25 mouse cellular contexts compared by ENCODE assay signal in the genomic region with DNA sequence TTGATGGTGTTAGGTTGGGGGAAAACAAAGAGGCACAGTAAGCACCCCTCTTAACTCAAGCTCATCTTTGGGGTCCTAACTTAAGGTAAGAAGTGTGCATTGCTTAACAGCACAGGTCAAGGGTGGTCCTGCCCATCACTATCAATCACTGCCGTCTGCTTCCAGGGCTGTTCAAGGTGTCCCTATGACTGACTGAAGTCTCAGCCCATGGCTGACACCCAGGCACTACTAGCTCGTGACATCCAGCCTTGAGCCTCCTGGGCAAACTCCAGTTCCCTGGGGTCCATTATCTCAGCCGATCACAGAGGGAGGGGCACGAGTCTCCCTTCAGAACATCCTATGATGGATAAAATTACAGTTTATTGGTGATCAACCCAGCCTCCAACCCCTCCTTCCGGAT.
"Had no signal": no experiment of that assay in that cellular context is flagged by ENCODE, and none has a peak within 500 bp of the region (broad histone marks: within the 10 kb centered on the region; RNA-seq: fewer than 3 reads in every experiment).

No protein-coding gene starts in this region.

- H3K4me2 ChIP-seq: heart, embryonic 11.5 days; heart, embryonic 13.5 days; heart, embryonic 15.5 days; hindbrain, embryonic 13.5 days; hindbrain, embryonic 15.5 days; kidney, embryonic 15.5 days; limb, embryonic 12.5 days; liver, embryonic 11.5 days; liver, embryonic 13.5 days had no signal

- H3K4me1 ChIP-seq: heart, embryonic 13.5 days; heart, embryonic 15.5 days; hindbrain, embryonic 13.5 days; hindbrain, embryonic 15.5 days; kidney, embryonic 15.5 days; limb, embryonic 10.5 days; limb, embryonic 12.5 days; liver, embryonic 13.5 days had no signal

- H3K9me3 ChIP-seq: heart, embryonic 15.5 days; hindbrain, embryonic 15.5 days; kidney, embryonic 15.5 days; limb, embryonic 10.5 days; liver, embryonic 13.5 days had no signal

- H3K9ac ChIP-seq: heart, embryonic 13.5 days; heart, embryonic 15.5 days; hindbrain, embryonic 13.5 days; hindbrain, embryonic 15.5 days; kidney, embryonic 15.5 days; limb, embryonic 12.5 days; liver, embryonic 13.5 days had no signal

- H3K27me3 ChIP-seq: heart, embryonic 13.5 days; heart, embryonic 15.5 days; hindbrain, embryonic 13.5 days; hindbrain, embryonic 15.5 days; kidney, embryonic 15.5 days; limb, embryonic 12.5 days; liver, embryonic 13.5 days had no signal

- H3K4me3 ChIP-seq: heart, adult 2 months; heart, embryonic 13.5 days; heart, embryonic 15.5 days; hindbrain, embryonic 13.5 days; hindbrain, embryonic 15.5 days; kidney, embryonic 15.5 days; limb, embryonic 10.5 days; limb, embryonic 12.5 days; liver, embryonic 13.5 days had no signal

- DNase-seq: gastrocnemius, postnatal 14 days; gastrocnemius, postnatal 36 days; heart, adult 11 months; heart, adult 2 months; heart, postnatal 4 days; kidney, adult 11 months; kidney, adult 2 months; kidney, adult 9 months; kidney, postnatal 14 days; kidney, postnatal 36 days; layer of hippocampus, adult 9-11 months; layer of hippocampus, postnatal 36 days; liver; liver, embryonic 13.5 days had no signal

- ATAC-seq: hindbrain, postnatal 0 days had no signal

- H3K27ac ChIP-seq: heart, adult 2 months; heart, embryonic 13.5 days; heart, embryonic 15.5 days; hindbrain, embryonic 13.5 days; hindbrain, embryonic 15.5 days; hindbrain, postnatal 0 days; kidney, embryonic 15.5 days; kidney, postnatal 0 days; limb, embryonic 10.5 days; limb, embryonic 12.5 days; liver, embryonic 13.5 days had no signal

- H3K36me3 ChIP-seq: heart, embryonic 13.5 days; heart, embryonic 15.5 days; hindbrain, embryonic 13.5 days; hindbrain, embryonic 15.5 days; kidney, embryonic 15.5 days; limb, embryonic 12.5 days had no signal
